Mouse (Mus musculus) hindbrain, embryonic 14.5 days (tissue): Measurements from ENCODE around the gene Tnip1. TPM values are rescaled to one million over a fixed set of nuclear protein-coding genes. Genes with fewer than 3 reads are reported as not detected.

Experiments
- ATAC-seq: fragments of 200-750 bp; cut with Nextera tagmentation; 2 replicates; pipeline ENCODE4 v1.8.0; 2017; ENCODE audit warnings: moderate number of reproducible peaks, mild to moderate bottlenecking, moderate TSS enrichment, moderate library complexity; ENCODE audit not compliant: low FRiP score
- DNase-seq: peaks from one replicate; pipeline ENCODE4 v3.0.0-alpha.2; 2015; ENCODE audit warnings: low spot score
- H3K27ac ChIP-seq: fragments of 300-500 bp; sonication (generic); 2 replicates; pipeline ENCODE4 v1.5.1; 2014; ENCODE audit warnings: mild to moderate bottlenecking, moderate library complexity
- H3K27me3 ChIP-seq: fragments of 300-500 bp; sonication (generic); 2 replicates; pipeline ENCODE4 v1.6.1; 2014; ENCODE audit warnings: mild to moderate bottlenecking, low read length, mixed read lengths; ENCODE audit not compliant: control insufficient read depth, insufficient read depth
- H3K36me3 ChIP-seq: fragments of 300-500 bp; sonication (generic); replicated peaks from 2 replicates; pipeline ENCODE4 v1.6.1; 2014; ENCODE audit not compliant: control insufficient read depth, insufficient read depth
- H3K4me1 ChIP-seq: fragments of 300-500 bp; sonication (generic); replicated peaks from 2 replicates; pipeline ENCODE4 v1.6.1; 2014; ENCODE audit warnings: antibody characterized with exemption, low read length, mixed read lengths; ENCODE audit not compliant: control insufficient read depth, insufficient read depth
- H3K4me2 ChIP-seq: fragments of 300-500 bp; sonication (generic); replicated peaks from 2 replicates; pipeline ENCODE4 v1.6.1; 2014; ENCODE audit warnings: mild to moderate bottlenecking, moderate library complexity
- H3K4me3 ChIP-seq: fragments of 300-500 bp; sonication (generic); replicated peaks from 2 replicates; pipeline ENCODE4 v1.5.1; 2014; ENCODE audit warnings: mild to moderate bottlenecking, low read length
- H3K9ac ChIP-seq: fragments of 300-500 bp; sonication (generic); 2 replicates; pipeline ENCODE4 v1.6.1; 2014
- H3K9me3 ChIP-seq: fragments of 300-500 bp; sonication (generic); 2 replicates; pipeline ENCODE4 v1.6.1; 2016; ENCODE audit warnings: low read length; ENCODE audit not compliant: control insufficient read depth
- WGBS: fragments of 180-500 bp; shearing (Covaris S2); extraction: QIAGEN DNeasy Blood & Tissue Kit; methylation state at CpG from one replicate; pipeline ENCODE4 v1.1.7; 2014; 5-methylcytosine and 5-hydroxymethylcytosine counted together
- polyA plus RNA-seq: library from polyadenylated mRNA; unstranded; fragments of >200 nt; fragmentation: Nextera tagmentation; extraction: Ambion mirVana; gene quantifications from 2 replicates; pipeline ENCODE4 v1.2.1, GENCODE M21; 2014

The Tnip1 gene
- polyA plus RNA-seq, 1 experiment from 2014 or later = 17.0 TPM

- DNase-seq (no peak), ATAC-seq (no peak)
- Histone ChIP-seq H3K4me1 (no peaks in the 10 kb centered on the region), H3K27ac (no peak overlapping the region), H3K4me2 (no peak overlapping the region), H3K27me3 (no peaks in the 10 kb centered on the region), H3K9ac (no peak overlapping the region), H3K9me3 (no peaks in the 10 kb centered on the region), H3K36me3 (peaks cover 62% of the 10 kb centered on the region), H3K4me3 (no peak overlapping the region)
- WGBS = 94% methylated on average over 3 of the region's 3 CpGs
These were observed 40.2 kb downstream of the Tnip1 start for GRCm38 (mm10) chr11:54922488-54922887.

- no peak overlapping the region for H3K9ac ChIP-seq
- H3K9me3 ChIP-seq = no peaks in the 10 kb centered on the region
- H3K4me3 ChIP-seq = no peak overlapping the region
- peaks cover 61% of the 10 kb centered on the region for H3K36me3 ChIP-seq
- no peaks in the 10 kb centered on the region for H3K4me1 ChIP-seq
- DNase-seq (no peak), ATAC-seq (no peak)
- no peak overlapping the region for H3K27ac ChIP-seq
- H3K4me2 ChIP-seq = no peak overlapping the region
- WGBS = 45% methylated on average over 7 of the region's 7 CpGs
- no peaks in the 10 kb centered on the region for H3K27me3 ChIP-seq
These were observed 40.9 kb downstream of the Tnip1 start for GRCm38 (mm10) chr11:54921798-54922197.

GRCm38 (mm10) chr11:54920973-54921580 is 41.6 kb downstream of the Tnip1 start:
- H3K27me3 ChIP-seq = no peaks in the 10 kb centered on the region
- H3K27ac ChIP-seq = no peak overlapping the region
- no peaks in the 10 kb centered on the region for H3K9me3 ChIP-seq
- H3K4me1 ChIP-seq = no peaks in the 10 kb centered on the region
- no peak overlapping the region for H3K4me2 ChIP-seq
- no peak overlapping the region for H3K4me3 ChIP-seq
- no peak for ATAC-seq
- no peak for DNase-seq
- H3K9ac ChIP-seq = no peak overlapping the region
- 77% methylated on average over 6 of the region's 6 CpGs for WGBS
- peaks cover 61% of the 10 kb centered on the region for H3K36me3 ChIP-seq

DNA sequence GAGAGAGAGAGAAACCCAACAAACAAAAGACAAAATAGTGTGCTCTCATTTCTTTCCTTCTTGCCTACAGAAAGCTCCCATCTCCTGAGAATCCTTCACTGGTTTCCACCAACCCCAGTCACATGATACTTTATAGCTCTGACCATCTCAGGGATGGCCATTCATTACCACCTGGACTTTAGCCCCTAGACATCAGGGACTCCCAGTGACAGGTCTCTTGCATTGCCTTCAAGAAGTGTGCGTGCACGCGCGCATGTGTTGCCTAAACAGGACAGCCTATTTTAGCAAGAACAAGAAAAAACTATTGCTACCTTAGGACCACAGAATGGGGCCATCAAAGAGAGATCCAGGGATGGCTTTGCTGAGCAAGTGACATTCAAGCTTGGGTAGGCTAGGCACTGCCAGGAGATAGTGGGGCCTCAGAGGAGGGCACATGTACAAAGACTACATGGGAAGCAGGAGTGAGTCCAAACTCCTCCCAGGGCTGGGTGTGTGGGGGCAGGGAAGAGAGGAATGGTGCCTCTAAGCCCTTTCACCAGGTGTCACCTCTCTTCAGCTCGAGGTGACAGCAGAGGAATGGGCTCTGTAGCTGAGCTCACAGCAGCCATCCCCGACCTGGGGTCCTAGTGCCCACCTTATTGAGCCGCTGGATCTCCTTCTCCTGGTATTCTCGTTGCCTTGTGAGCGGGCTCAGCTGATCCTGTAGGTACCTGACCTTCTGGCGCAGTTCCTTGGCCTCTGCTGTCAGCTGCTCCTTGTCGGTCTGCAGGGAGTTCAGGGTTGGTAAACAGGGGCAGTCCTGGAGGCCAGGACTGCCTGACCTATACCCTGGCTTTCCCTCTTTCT is 42.4 kb downstream of the Tnip1 start:
- Histone ChIP-seq H3K36me3 (peaks cover 66% of the 10 kb centered on the region), H3K9ac (no peak overlapping the region), H3K4me3 (no peak overlapping the region), H3K27me3 (no peaks in the 10 kb centered on the region), H3K4me2 (no peak overlapping the region), H3K27ac (no peak overlapping the region), H3K4me1 (no peaks in the 10 kb centered on the region), H3K9me3 (no peaks in the 10 kb centered on the region)
- ATAC-seq = no peak
- no peak for DNase-seq
- 83% methylated on average over 11 of the region's 11 CpGs for WGBS

DNA sequence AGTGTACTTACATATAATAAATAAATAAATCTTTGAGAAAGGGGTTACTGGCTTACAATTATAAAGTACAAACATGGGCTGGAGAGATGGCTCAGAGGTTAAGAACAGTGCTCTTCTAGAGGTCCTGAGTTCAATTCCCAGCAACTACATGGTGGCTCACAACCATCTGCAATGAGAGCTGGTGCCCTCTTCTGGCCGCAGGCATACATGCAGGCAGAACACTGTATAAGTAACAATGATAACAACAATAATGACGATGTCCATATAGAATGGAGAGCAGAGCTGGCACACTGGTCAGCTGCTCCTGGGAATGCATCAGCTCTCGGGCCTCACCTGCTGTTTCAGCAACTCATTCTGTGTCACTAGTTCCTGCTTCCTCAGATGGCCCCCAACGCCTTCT is 44.4 kb downstream of the Tnip1 start:
- Histone ChIP-seq H3K36me3 (peaks cover 67% of the 10 kb centered on the region), H3K4me2 (no peak overlapping the region), H3K9me3 (no peaks in the 10 kb centered on the region), H3K9ac (no peak overlapping the region), H3K27me3 (no peaks in the 10 kb centered on the region), H3K27ac (no peak overlapping the region), H3K4me1 (no peaks in the 10 kb centered on the region), H3K4me3 (no peak overlapping the region)
- 93% methylated on average over 4 of the region's 4 CpGs for WGBS
- ATAC-seq = no peak
- no peak for DNase-seq

GRCm38 (mm10) chr11:54917461-54917860 is 45.3 kb downstream of the Tnip1 start:
- Histone ChIP-seq H3K4me3 (no peak overlapping the region), H3K9me3 (no peaks in the 10 kb centered on the region), H3K4me2 (no peak overlapping the region), H3K36me3 (peaks cover 59% of the 10 kb centered on the region), H3K27me3 (no peaks in the 10 kb centered on the region), H3K9ac (no peak overlapping the region), H3K4me1 (no peaks in the 10 kb centered on the region), H3K27ac (no peak overlapping the region)
- 95% methylated on average over 7 of the region's 7 CpGs for WGBS
- DNase-seq (no peak), ATAC-seq (no peak)

GRCm38 (mm10) chr11:54913841-54914240 is 48.9 kb downstream of the Tnip1 start:
- ATAC-seq = no peak
- DNase-seq = no peak
- Histone ChIP-seq H3K4me1 (no peaks in the 10 kb centered on the region), H3K36me3 (peaks cover 61% of the 10 kb centered on the region), H3K27ac (no peak overlapping the region), H3K27me3 (no peaks in the 10 kb centered on the region), H3K4me3 (no peak overlapping the region), H3K9ac (no peak overlapping the region), H3K9me3 (no peaks in the 10 kb centered on the region), H3K4me2 (no peak overlapping the region)
- WGBS = 93% methylated on average over 5 of the region's 5 CpGs

- no peaks in the 10 kb centered on the region for H3K9me3 ChIP-seq
- H3K4me3 ChIP-seq = no peak overlapping the region
- no peak overlapping the region for H3K9ac ChIP-seq
- no peak overlapping the region for H3K4me2 ChIP-seq
- ATAC-seq (no peak), DNase-seq (no peak)
- no peak overlapping the region for H3K27ac ChIP-seq
- WGBS = 90% methylated on average over 9 of the region's 9 CpGs
- H3K4me1 ChIP-seq = no peaks in the 10 kb centered on the region
- peaks cover 52% of the 10 kb centered on the region for H3K36me3 ChIP-seq
- H3K27me3 ChIP-seq = no peaks in the 10 kb centered on the region
These were observed 50.0 kb downstream of the Tnip1 start for GRCm38 (mm10) chr11:54912503-54913316.
